Mouse (Mus musculus): ENCODE results near the gene Eefsec. TPM values are rescaled to one million over a fixed set of nuclear protein-coding genes. Genes with fewer than 3 reads are reported as not detected.

Gene Eefsec
- total RNA-seq, 2 experiments from 2014 or later: 6.4 to 7.5 TPM

- no peak for DNase-seq
- intact Hi-C loops (cut with DNase I; ENCODE audit: low total_unique reads): no loop called here
Observed at GRCm38 (mm10) chr6:88233996-88234395, 212.3 kb downstream of the Eefsec start.

- no peak for DNase-seq
- intact Hi-C loops (cut with DNase I; ENCODE audit: low total_unique reads): no loop called here
Observed at GRCm38 (mm10) chr6:88232221-88232620, 214.1 kb downstream of the Eefsec start.

- intact Hi-C loops (cut with DNase I; ENCODE audit: low total_unique reads): no loop called here
- DNase-seq: no peak
Observed at GRCm38 (mm10) chr6:88231821-88232220, 214.5 kb downstream of the Eefsec start.

GRCm38 (mm10) chr6:88229221-88229620 is 217.1 kb downstream of the Eefsec start:
- intact Hi-C loops (cut with DNase I; ENCODE audit: low total_unique reads): no loop called here
- DNase-seq: no peak

- DNase-seq: no peak
Observed at GRCm38 (mm10) chr6:88227537-88227936, 218.8 kb downstream of the Eefsec start.

GRCm38 (mm10) chr6:88226570-88226994 is 219.8 kb downstream of the Eefsec start:
- intact Hi-C loops (cut with DNase I; ENCODE audit: low total_unique reads): no loop called here
- DNase-seq: no peak

More at GRCm38 (mm10) chr6:88227537-88227936, 218.8 kb downstream of the Eefsec start:
- intact Hi-C loops (cut with DNase I; ENCODE audit: low total_unique reads): no loop called here

GRCm38 (mm10) chr6:88221968-88222367 is 224.4 kb downstream of the Eefsec start, which contains the start of gene Dnajb8:
Gene Dnajb8 (plus strand): TSS chr6:88222268.
- intact Hi-C loops (cut with DNase I; ENCODE audit: low total_unique reads): no loop called here
- no peak for DNase-seq

- no peak for DNase-seq
- intact Hi-C loops (cut with DNase I; ENCODE audit: low total_unique reads): no loop called here
Observed at GRCm38 (mm10) chr6:88219094-88219493, 227.2 kb downstream of the Eefsec start.

- intact Hi-C loops (cut with DNase I; ENCODE audit: low total_unique reads): no loop called here
- DNase-seq: no peak
Observed at GRCm38 (mm10) chr6:88216199-88216598, 230.1 kb downstream of the Eefsec start.

- DNase-seq: no peak
- intact Hi-C loops (cut with DNase I; ENCODE audit: low total_unique reads): no loop called here
Observed at GRCm38 (mm10) chr6:88215797-88216196, 230.5 kb downstream of the Eefsec start.

- DNase-seq: no peak
- intact Hi-C loops (cut with DNase I; ENCODE audit: low total_unique reads): no loop called here
Observed at GRCm38 (mm10) chr6:88210182-88210581, 236.2 kb downstream of the Eefsec start.

- DNase-seq: no peak
- intact Hi-C loops (cut with DNase I; ENCODE audit: low total_unique reads): no loop called here
Observed at GRCm38 (mm10) chr6:88209453-88209852, 236.9 kb downstream of the Eefsec start.

GRCm38 (mm10) chr6:88208321-88208720 is 238.0 kb downstream of the Eefsec start:
- intact Hi-C loops (cut with DNase I; ENCODE audit: low total_unique reads): no loop called here
- DNase-seq: no peak

- intact Hi-C loops (cut with DNase I; ENCODE audit: low total_unique reads): no loop called here
- DNase-seq: no peak
Observed at GRCm38 (mm10) chr6:88207403-88208033, 238.8 kb downstream of the Eefsec start.

Other genes starting within 250 kb of the Eefsec start
- not detected for gene Dnajb8, start 224.3 kb downstream of the Eefsec start, total RNA-seq (2021)
- gene Ruvbl1, start 18.9 kb upstream of the Eefsec start, total RNA-seq (2021): 10 to 100 TPM; 23.3 to 26.5 TPM
- 10 to 100 TPM; 35.5 to 46.6 TPM for gene Sec61a1, start 72.4 kb upstream of the Eefsec start, total RNA-seq (2021)
- 10 to 100 TPM; 42.3 to 44.3 TPM for gene Kbtbd12, start 191.4 kb upstream of the Eefsec start, total RNA-seq (2021)

Measured in gastrocnemius, postnatal 14 days (tissue).